Mouse (Mus musculus) naive thymus-derived CD4-positive, alpha-beta T cell, adult 2 months (primary cell): ENCODE data around the gene Brwd1.
"Not testable (repeated sequence)": the region's sequence is repeated elsewhere in the genome, so short reads cannot be mapped to it uniquely, and the experiment has no call there.

ENCODE experiments used
- DNase-seq: peaks from one replicate; pipeline ENCODE4 v3.0.0-alpha.2; 2011; ENCODE audit warnings: low read depth

Brwd1 gene

DNA sequence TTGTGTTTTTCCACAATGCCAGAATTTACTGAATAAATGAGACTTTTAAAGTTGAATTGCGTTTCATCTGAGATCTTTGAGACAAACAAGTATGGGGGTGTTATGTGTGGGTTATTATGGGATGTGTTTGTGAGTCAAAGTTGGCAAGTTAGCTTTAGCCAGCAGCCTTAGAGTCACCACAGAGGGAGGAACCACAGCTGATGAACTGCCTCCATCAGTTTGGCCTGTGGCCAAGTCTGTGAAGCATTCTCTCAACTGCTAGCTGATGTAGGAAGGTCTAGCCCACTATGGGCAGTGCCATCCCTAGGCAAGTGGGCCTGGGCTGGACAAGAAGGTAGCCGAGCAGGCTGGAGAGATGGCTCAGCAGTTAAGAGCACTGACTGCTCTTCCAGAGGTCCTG, 111.5 kb downstream of the Brwd1 start:
- no peak for DNase-seq

DNA sequence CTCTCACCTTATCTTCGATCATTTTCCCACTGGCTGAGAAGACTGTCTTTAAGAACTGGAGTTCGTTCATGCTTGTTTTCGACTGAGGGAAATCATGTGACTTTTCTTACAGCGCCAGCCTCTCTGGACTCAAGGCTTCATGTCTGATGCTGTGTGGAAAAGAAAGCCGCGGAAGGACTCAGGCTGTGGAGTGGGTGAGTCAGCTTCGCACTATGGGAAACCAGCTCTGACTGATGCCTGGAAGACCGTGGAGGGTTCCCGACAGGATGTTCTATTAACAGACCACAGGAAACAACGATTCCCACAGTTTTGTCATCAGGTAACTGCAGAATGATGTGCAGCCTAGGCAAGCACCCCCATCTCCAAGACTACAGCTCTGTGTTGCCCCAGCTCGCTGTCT, 114.9 kb downstream of the Brwd1 start:
- DNase-seq = no peak

DNA sequence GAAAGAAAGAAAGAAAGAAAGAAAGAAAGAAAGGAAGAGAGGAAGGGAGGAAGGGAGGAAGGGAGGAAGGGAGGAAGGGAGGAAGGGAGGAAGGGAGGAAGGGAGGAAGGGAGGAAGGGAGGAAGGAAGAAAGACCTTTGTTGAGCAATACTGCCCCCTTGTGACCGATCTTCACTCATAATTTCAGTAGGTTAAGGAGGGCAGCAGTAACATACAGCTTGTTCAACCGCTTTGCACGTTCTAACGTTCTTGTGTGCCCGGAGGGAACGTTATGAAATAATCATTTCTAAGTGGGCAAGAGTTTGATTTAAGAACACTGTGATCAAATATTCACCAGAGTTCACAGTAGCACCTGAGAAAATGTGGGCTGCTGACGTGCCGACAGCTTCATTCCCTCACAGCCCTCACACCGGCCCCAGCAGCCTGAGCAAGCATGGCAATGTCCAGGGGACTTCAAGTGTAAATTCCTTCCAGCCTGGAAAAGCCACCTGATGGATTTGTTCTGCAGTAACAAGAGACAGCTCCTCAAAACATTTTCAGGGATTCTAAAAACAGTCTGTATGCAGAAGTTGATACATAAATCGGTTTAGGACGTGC, 117.8 kb downstream of the Brwd1 start:
- peak; percentile 75 for DNase-seq

DNA sequence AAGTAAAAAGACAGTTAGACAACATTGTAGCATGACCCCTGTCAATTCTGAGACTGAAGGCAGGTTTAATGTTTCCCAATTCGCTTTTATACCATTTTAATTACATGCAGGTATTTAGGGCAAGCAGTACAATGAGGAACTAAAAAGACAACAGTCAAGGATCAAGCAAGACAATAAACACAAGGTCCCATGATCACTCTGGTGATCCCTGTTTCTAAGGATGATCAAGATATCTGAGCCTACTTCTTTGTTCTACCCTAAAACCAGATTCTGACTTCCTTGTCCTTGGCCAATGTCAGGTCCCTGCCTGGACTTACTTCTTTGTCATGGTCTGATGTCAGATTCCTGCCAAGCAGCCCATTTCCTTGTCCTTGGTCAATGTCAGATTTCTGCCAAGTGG, 120.8 kb downstream of the Brwd1 start:
- not testable (repeated sequence) for DNase-seq

- DNase-seq = not testable (repeated sequence)
Observed at GRCm38 (mm10) chr16:95960689-95961088, 121.6 kb downstream of the Brwd1 start.

- DNase-seq = no peak
Observed at GRCm38 (mm10) chr16:95958080-95958479, 124.2 kb downstream of the Brwd1 start.

GRCm38 (mm10) chr16:95956618-95957017, 125.7 kb downstream of the Brwd1 start:
- DNase-seq = no peak

DNA sequence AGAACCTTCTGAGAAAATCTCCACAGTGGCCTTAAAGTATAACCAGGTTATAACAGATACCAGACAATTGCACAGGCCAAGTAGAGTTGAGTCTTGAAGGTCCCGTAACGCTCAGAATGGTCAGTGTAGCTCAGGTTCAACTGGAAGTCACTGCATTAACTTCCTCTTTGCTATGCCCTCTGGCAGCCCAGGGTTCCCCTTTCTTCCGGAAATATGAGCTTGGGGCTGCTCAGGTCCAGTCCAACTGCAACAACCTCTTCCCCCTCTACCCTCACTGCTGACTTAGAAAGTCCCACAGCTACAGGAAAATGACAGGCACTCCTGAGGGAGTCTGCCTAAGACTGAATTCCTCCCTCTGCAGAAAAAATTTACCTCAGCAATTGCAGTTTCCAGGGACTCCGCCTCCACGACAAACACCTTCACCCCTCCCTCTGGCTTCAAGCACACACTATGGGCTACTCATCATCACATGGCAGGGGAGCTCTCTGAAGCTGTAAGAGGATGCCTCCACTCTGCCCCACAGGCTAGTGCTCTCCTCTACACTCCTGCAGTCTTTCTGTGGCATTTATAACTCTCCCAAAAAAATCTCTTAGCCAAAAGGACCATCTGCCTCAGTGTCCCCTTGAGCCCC, 126.5 kb downstream of the Brwd1 start:
- DNase-seq = no peak

GRCm38 (mm10) chr16:95954341-95954740, 128.0 kb downstream of the Brwd1 start:
- no peak for DNase-seq

DNA sequence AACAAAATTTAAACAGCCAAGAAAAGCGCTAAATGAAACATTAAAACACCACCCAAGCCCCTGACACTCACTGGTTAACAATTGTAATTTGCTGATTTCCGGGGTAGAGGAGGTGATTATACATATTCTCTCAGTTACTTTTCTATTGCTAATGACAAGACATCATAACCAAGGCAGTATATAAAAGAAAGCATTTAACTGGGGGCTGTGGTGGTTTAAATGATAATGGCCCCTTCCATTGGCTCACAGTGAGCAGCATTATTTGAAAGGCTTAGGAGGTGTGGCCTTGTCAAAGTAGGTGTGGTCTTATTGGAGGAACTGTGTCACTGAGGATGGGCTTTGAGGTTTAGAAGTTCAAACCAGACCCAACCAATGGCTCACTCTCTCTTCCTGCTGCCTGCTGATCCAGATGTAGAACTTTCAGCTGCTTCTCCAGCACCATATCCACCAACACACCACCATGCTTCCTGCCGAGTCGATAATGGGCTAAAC, 129.1 kb downstream of the Brwd1 start:
- no peak for DNase-seq

DNA sequence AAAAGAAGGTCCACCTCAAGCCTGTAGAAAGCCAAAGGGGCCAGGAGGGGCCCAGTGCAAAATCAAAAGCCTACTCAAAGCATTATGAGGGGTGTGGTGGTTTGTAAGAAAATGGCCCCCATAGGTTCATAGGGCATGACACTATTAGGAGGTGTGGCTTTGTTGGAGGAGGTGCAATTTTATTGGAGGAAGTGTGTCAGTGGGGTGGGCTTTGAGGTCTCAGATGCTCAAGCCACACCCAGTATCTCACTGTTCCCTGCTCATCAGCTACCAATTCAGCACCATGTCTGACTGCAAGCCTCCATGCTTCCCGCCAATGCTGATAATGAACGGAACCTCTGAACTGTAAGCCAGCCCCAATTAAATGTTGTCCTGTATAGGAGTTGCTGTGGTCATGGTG, 130.9 kb downstream of the Brwd1 start:
- DNase-seq = no peak

GRCm38 (mm10) chr16:95945389-95946311, 136.7 kb downstream of the Brwd1 start:
- DNase-seq = peak; percentile 87

- no peak for DNase-seq
Observed at GRCm38 (mm10) chr16:95943186-95943585, 139.1 kb downstream of the Brwd1 start.
